Mouse (Mus musculus) layer of hippocampus, adult 18-20 months (tissue): ENCODE results near the gene Gabrb3. TPM values are rescaled to one million over a fixed set of nuclear protein-coding genes. Genes with fewer than 3 reads are reported as not detected.

Source experiments
- DNase-seq, 2 experiments: peaks; one replicate each; pipeline ENCODE4 v3.0.0; 2022; ENCODE audit warnings: low spot score in 2 of 2
- long read RNA-seq: library from polyadenylated mRNA; stranded (forward); transcript quantifications from one replicate; pipeline ENCODE4 v2.0.0, GENCODE M21; 2021
- total RNA-seq, 2 experiments: library from RNA; stranded (reverse); gene quantifications; 2 replicates each; pipeline ENCODE4 v1.2.3; 2021

Gabrb3 gene
- total RNA-seq: 100 to 1,000 TPM; 248 to 274 TPM
- long read RNA-seq, full-length matches to known transcripts: 297 of 343 reads
- long read RNA-seq, partial matches to known transcripts: 29 of 343 reads
- long read RNA-seq, other reads (novel, unspliced or antisense): 17 of 343 reads

GRCm38 (mm10) chr7:57419392-57419791, at the start of gene Gabrb3:
TSS of gene Gabrb3 (plus strand) at chr7:57419692.
- DNase-seq: no peak

- peak in 1 of 2 experiments; percentile 69 for DNase-seq
These were observed 35.4 kb upstream of the Gabrb3 start for GRCm38 (mm10) chr7:57384112-57384511.

DNA sequence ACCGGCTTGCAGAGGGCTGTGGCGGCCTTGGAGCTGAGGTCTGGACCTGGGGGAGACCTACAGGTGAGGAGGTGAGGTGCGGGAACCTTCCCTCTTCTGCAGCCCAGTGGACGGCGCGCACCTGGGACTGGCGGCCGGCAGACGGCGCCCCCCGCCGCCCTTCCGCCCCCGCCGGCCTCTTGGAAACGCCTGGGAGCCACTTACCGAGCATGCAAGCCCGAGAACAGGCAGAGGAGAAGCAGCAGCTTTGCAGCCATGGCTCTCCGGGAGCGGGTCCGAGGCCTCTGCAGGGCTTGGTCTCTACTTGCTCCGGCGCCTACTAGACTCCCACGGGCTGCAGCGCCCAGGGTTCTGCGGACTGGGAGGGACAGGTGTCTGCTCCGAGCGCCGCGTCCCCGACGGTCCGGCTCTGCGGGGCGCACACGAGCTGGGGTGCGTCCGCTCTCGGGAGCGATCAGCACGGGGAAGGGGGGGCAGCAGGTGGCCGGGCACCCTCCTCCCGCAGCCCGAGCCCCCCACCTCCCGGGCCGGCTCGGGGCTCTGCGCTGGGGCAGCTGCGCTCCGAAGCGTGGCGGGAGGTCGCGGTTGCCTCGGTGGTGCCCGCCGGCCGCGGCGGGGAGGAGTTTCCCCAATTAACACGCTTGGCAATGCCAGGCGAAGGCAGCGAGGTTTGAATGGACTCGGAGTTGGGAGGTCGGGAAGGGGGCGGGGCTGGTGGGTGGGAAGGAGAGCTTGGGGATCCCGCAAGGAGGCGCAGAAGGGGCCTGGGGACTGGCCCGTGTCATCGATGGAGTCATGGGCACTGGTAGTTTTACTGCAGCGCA, 32.8 kb upstream of the Gabrb3 start, which contains the start of gene Gabrg3:
TSS of gene Gabrg3 (minus strand) at position 672 of the 824 bp plus-strand sequence.
- DNase-seq: peak in 1 of 2 experiments; percentile 36

DNA sequence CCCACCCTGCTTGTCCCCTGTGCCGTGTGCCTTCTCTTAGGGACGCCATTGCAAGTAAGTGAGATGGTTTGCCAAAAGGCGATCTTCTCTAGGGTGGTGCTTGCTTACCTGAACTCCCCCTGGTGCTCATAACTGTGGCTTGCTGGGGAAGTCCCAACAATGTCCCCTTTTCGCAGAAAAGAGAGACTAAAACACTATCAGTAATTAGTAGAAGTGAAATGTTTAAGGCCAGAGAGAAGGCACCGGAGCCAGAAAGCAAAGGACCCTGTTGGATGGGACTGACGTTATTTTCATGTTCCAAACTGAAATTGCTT, 32.2 kb upstream of the Gabrb3 start:
- DNase-seq: no peak

- DNase-seq: peak in 1 of 2 experiments; percentile 17
These were observed 29.4 kb upstream of the Gabrb3 start for GRCm38 (mm10) chr7:57390046-57390445.

GRCm38 (mm10) chr7:57393551-57393950, 25.9 kb upstream of the Gabrb3 start:
- DNase-seq: no peak

DNA sequence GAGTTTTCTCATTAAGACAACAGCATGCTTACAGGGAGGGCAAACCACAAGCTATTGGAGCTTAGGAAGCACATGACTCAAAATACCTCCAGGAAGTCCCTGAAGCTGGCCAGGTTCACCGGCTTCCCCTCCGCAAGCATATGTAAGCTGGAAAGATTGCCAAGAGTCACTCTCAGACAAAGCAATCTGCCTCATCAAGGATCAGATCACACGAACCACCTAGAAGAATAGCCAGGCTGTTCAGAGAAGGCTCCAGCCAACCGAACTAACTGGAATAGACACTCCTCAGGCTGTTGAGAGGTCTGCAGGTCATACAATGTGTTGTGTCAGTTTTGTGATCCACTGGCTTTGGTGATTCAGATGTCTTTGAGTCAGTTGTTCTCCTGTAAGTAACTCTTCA, 8.3 kb upstream of the Gabrb3 start:
- DNase-seq: no peak

DNA sequence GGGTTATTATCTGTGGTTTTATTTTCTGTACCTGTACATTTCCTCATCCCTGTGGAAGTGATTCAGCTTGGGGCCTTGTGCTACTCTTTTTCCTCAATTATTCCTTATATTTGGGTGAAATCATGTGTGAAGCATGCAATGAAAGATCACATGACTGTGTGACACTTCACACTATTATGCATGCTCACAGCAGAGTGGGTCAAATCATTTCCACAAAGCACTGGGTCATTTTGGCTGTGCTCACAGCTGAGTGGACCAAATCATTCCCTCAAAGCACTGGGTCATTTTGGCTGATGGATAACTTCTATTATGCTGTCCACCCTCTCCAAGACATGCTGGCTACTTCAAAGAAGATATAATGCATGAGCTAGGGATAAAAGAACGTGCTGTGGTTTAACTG, 6.6 kb upstream of the Gabrb3 start:
- no peak for DNase-seq

- no peak for DNase-seq
These were observed 1.6 kb downstream of the Gabrb3 start for GRCm38 (mm10) chr7:57421044-57421443.

GRCm38 (mm10) chr7:57422675-57423074, 3.2 kb downstream of the Gabrb3 start:
- no peak for DNase-seq

DNA sequence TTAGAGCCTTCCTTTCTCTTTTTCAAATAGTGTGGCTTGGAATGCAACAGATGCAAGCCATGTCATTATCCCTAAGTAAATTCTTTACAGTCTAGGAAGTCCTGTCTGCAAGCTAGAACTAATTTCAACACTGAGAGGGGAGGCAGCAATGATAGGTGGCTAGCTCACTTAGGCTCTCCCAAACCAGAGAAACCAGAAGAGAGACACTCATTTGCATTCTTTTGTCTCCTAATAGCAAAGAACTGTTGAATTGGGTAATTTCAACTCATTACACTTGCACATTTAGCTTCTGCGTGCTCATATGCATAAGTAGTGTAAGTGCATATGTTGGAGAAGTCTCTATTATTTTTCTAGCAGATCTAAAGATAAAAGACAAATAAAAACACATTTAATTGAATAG, 28.7 kb downstream of the Gabrb3 start:
- no peak for DNase-seq

DNA sequence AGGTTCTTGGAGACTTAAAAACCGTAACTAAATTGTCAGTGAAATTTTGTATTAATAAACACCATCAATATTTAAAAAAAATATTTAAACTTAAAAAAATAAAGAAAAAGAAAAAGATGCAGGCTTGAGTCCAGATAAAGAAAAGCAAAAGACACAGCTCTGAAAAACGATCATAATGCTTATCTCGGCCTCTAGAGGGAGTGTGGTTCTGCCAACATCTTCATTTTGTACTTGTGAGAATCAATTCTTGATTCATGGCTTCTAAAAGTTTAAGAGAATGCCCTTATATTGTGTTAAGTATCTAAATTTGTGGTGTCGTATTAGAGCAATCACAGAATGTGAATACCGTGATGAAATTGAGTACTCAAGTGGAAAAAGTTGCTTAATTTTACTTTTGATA, 40.9 kb downstream of the Gabrb3 start:
- DNase-seq: no peak

GRCm38 (mm10) chr7:57471316-57471715, 51.8 kb downstream of the Gabrb3 start:
- no peak for DNase-seq

GRCm38 (mm10) chr7:57473811-57474525, 54.5 kb downstream of the Gabrb3 start:
- peak; percentile 55 to 81 for DNase-seq

GRCm38 (mm10) chr7:57482896-57483295, 63.4 kb downstream of the Gabrb3 start:
- no peak for DNase-seq

DNA sequence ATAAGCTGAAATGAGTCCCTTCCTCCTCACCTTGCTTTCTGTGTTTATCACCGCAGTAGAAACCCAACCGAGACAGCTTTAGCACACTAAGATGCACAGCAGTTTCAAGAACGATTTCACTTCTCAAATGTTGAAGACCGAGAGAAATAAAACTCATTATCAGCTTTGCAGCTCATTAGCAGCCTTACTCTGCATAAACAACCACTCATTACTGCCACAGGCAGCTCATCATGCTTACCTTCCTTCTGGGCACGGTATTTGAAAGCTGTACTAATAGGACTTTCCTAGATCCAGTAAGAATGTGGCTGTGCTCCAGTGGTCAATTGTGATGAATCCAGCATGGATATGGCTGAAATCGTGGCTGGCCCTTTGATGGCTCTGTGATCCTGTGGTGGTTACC, 67.4 kb downstream of the Gabrb3 start:
- no peak for DNase-seq

GRCm38 (mm10) chr7:57491795-57492194, 72.3 kb downstream of the Gabrb3 start:
- DNase-seq: peak; percentile 31 to 76

- peak in 1 of 2 experiments; percentile 55 for DNase-seq
These were observed 83.3 kb downstream of the Gabrb3 start for GRCm38 (mm10) chr7:57502809-57503208.

- peak in 1 of 2 experiments; percentile 49 for DNase-seq
These were observed 89.6 kb downstream of the Gabrb3 start for GRCm38 (mm10) chr7:57508860-57509632.

DNA sequence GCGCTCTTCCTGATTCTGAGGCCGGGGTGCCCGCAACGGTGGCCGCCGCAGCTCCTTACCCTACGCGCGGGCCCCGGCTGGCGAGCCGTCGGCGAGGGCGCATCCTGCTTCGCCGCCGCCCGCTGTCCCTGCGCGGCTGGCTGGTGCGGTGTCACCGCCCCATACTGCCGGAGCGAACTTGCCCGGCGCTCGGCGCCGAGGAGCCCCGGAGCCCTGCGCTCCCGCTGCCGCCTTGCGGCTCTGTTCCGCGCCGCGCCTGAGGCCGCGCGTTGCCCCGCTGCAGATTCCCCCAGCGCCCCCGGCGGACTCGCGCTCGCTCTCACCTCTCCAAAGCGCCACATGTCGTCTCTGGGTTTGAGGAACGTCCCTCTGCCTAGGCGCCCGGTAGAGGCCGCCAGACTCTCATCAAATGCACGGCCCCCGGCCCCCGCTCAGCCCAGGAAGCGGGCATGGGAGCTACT, 90.2 kb downstream of the Gabrb3 start, which contains the start of gene Gabra5:
TSS of gene Gabra5 (minus strand) at position 379 of the 461 bp plus-strand sequence.
- peak; percentile 74 to 85 for DNase-seq

DNA sequence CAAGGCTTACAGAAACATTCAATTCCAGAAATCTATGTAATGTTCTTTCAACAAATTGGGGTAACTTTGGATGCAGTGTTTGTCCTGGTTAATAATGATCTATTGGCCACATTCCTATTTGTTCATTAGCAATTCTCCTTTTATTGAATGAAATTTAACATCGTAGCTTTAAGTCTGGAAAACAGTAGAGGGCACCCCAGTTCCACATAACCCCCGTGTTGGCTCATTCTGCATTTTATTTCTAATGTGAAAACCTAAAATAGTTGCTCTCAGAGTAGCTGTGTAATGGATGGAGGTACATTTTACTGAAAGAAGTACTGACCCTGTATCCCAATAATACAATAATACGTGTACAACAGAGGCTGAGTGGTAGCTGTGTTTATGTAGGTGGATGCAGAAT, 93.5 kb downstream of the Gabrb3 start:
- DNase-seq: peak; percentile 53 to 84
